Mouse (Mus musculus): ENCODE measurements around the gene Tmem268. TPM values are rescaled to one million over a fixed set of nuclear protein-coding genes. Genes with fewer than 3 reads are reported as not detected.

The Tmem268 gene
- total and polyA plus RNA-seq, 2 experiments from 2014 or later = 3.2 to 5.0 TPM

DNA sequence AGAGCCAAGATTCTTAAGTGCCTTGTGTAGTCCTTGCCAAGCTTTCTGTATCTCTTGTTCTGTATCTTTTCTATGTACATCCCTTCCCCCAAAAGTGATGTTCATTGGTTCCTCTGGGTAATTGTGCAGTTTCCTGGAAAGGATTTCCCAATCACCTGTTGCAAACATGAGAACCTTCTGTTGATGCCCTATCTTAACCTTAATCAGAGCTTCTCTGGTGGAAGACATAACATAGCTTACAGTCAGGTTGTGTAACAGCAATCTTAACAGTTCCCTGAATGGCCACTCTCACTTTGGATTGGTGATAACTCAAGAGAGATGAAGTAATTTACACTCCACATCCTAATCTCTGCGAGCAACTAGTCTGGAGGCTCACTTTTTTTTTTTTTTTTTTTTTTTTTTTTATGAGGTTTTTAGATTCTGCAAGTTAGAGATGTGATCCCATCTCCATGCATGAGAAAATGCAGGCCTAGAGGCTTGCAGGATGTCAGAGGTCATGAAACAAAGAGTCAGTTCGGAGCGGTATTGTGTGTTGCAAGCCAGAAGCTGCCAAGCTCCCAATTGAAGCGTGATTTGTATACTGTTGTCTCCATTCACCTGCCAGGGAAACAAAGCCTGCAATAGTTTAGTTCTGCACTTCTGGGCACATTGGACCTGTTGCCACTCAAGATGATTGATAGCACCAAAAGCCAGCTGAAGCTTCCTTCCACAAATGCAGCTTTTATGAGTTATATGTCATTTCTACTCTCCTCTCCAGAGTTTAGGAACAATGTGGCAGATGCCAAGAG is 4.6 kb upstream of the Tmem268 start:
- Histone ChIP-seq H3K9ac (replicated peaks; ENCODE audit: low read length, poor library complexity, severe bottlenecking) (no peak overlapping the region), H3K27me3 (ENCODE audit: insufficient read depth, low read length) (no peaks in the 10 kb centered on the region), H3K4me1 (ENCODE audit: insufficient read depth, low read length) (no peaks in the 10 kb centered on the region), H3K27ac (ENCODE audit: low read depth, low read length) (no peak overlapping the region), H3K4me2 (ENCODE audit: low read depth, low read length, poor library complexity, severe bottlenecking) (no peak overlapping the region), H3K36me3 (ENCODE audit: insufficient read depth, low read length) (peaks cover 24% of the 10 kb centered on the region), H3K9me3 (ENCODE audit: low read length) (no peaks in the 10 kb centered on the region), H3K4me3 (ENCODE audit: low read depth, low read length) (no peak overlapping the region)
- 35% methylated on average over 4 of the region's 4 CpGs for WGBS
- ATAC-seq (ENCODE audit: low FRiP score) (no peak), DNase-seq (ENCODE audit: low spot score) (no peak)
- no peak for TF ChIP-seq CTCF (IDR thresholded peaks at IDR 0.05)

DNA sequence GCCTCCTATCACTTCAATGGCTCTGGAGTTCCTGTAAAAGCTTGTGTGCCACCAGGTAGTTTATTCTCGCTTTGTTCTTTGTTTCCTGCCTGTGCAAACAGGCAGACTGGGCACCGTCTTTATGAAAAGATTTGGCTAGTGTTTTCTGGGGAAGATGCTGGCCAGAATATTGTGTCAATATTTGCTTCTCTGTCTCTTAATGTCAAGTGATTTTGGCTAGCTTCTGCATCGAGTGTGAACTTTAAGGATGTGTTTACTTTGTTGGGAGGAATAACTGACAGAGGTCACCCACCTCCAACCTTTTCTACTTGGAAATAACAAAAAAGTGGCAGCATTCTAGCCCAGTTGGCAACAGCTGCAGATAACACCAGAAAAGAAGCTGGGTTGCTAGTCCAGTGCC is 4.0 kb upstream of the Tmem268 start:
- 55% methylated on average over 3 of the region's 3 CpGs for WGBS
- Histone ChIP-seq H3K9ac (replicated peaks; ENCODE audit: low read length, poor library complexity, severe bottlenecking) (no peak overlapping the region), H3K4me1 (ENCODE audit: insufficient read depth, low read length) (0 out of 2 replicates have a peak, but pooled peaks cover 4% of the 10 kb centered on the region), H3K27me3 (ENCODE audit: insufficient read depth, low read length) (no peaks in the 10 kb centered on the region), H3K27ac (ENCODE audit: low read depth, low read length) (no peak overlapping the region), H3K36me3 (ENCODE audit: insufficient read depth, low read length) (peaks cover 21% of the 10 kb centered on the region), H3K4me2 (ENCODE audit: low read depth, low read length, poor library complexity, severe bottlenecking) (no peak overlapping the region), H3K9me3 (ENCODE audit: low read length) (no peaks in the 10 kb centered on the region), H3K4me3 (ENCODE audit: low read depth, low read length) (no peak overlapping the region)
- no peak for TF ChIP-seq CTCF (IDR thresholded peaks at IDR 0.05)
- ATAC-seq (ENCODE audit: low FRiP score) = no peak
- DNase-seq (ENCODE audit: low spot score) = no peak

DNA sequence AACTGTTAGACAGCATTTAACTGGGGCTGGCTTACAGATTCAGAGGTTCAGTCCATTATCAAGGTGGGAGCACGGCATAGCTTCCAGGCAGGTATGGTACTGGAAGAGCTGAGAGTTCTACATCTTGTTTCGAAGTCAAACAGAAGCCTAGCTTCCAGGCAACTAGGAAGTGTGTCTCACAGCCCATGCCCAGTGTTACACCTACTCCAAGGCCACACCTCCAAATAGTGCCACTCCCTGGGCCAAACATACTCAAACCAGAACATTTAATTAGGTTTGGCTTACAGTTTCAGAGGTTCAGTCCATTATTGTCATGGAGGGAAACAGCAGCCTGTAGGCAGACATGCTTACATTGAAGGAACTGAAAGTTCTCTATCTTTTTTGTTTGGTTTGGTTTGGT is 3.5 kb upstream of the Tmem268 start:
- H3K27ac ChIP-seq (ENCODE audit: low read depth, low read length) = no peak overlapping the region
- no peak overlapping the region for H3K9ac ChIP-seq (replicated peaks; ENCODE audit: low read length, poor library complexity, severe bottlenecking)
- DNase-seq (ENCODE audit: low spot score) (no peak), ATAC-seq (ENCODE audit: low FRiP score) (no peak)
- H3K4me1 ChIP-seq (ENCODE audit: insufficient read depth, low read length) = 0 out of 2 replicates have a peak, but pooled peaks cover 6% of the 10 kb centered on the region
- no peak for TF ChIP-seq CTCF (IDR thresholded peaks at IDR 0.05)
- H3K36me3 ChIP-seq (ENCODE audit: insufficient read depth, low read length) = peaks cover 19% of the 10 kb centered on the region
- WGBS = 95% methylated on average over 2 of the region's 2 CpGs
- H3K27me3 ChIP-seq (ENCODE audit: insufficient read depth, low read length) = no peaks in the 10 kb centered on the region
- H3K4me2 ChIP-seq (ENCODE audit: low read depth, low read length, poor library complexity, severe bottlenecking) = no peak overlapping the region
- H3K4me3 ChIP-seq (ENCODE audit: low read depth, low read length) = no peak overlapping the region
- no peaks in the 10 kb centered on the region for H3K9me3 ChIP-seq (ENCODE audit: low read length)

DNA sequence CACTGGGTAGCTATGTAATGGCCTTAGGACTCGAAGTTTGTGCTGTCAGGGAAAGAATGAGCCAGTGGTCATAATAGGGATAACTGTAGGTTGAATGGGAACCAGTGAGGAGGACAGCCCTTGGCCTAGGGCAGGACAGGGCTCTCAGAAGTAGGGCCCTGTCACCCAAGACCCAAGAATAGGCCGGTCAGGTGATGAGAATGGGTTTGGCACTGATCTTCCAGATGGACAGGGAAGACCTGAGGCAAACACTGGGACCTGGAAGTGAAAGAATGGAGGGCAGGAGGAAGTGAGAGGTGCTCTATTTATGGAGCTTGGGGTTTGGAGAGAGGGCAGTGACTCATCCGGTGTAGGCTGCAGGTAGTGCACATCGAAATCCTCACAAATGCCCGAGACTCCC is 1.9 kb upstream of the Tmem268 start:
- Histone ChIP-seq H3K4me2 (ENCODE audit: low read depth, low read length, poor library complexity, severe bottlenecking) (no peak overlapping the region), H3K36me3 (ENCODE audit: insufficient read depth, low read length) (peaks cover 8% of the 10 kb centered on the region), H3K27me3 (ENCODE audit: insufficient read depth, low read length) (no peaks in the 10 kb centered on the region), H3K4me3 (ENCODE audit: low read depth, low read length) (no peak overlapping the region), H3K9me3 (ENCODE audit: low read length) (no peaks in the 10 kb centered on the region), H3K27ac (ENCODE audit: low read depth, low read length) (no peak overlapping the region), H3K9ac (replicated peaks; ENCODE audit: low read length, poor library complexity, severe bottlenecking) (no peak overlapping the region), H3K4me1 (ENCODE audit: insufficient read depth, low read length) (0 out of 2 replicates have a peak, but pooled peaks cover 7% of the 10 kb centered on the region)
- no peak for TF ChIP-seq CTCF (IDR thresholded peaks at IDR 0.05)
- DNase-seq (ENCODE audit: low spot score) (no peak), ATAC-seq (ENCODE audit: low FRiP score) (no peak)
- WGBS = 62% methylated on average over 5 of the region's 5 CpGs

DNA sequence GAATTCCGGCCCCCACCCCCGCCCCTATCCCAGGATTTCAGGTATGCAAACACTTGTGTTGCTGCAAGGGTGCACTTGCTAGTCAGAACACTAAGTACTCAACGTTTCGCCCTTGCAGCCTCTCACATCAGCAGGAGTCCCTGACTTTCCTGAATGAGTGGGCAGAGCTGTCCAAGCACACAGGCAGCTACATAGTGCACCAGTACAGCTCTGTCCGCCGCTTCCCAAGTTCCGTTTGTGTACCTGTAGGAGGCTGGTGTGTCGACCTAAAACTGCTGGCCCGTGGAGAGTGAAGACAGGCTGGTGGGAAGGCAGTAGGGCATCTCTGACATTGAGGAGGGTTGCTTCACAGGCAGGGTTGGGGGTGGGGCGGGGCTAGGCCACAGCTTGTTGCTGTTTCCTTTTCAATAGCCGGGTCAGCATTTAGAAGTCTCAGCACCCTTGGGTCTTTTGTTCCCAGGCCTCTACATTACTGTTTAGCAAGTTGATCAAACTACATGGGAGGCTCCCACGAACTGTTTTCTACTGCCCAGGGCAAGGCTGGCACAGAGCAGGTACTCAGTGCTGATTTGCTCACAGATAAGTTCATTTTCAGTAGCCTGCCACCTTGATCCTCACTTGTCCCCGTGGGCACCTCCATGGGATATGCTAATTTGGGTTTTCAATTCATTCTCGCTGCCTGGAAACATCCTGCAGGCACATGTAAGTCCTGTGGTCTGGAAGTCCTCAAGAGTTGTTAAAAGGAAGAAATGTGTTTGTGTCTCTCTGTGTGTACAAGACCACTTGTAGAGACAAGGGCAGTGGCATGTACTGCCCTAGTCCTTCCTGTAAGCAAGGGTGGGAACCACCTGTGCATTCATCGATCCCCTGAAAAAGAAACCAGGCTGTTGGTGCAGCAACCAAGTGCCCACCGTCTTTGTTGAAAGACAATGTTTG is 1.2 kb upstream of the Tmem268 start:
- no peak overlapping the region for H3K9ac ChIP-seq (replicated peaks; ENCODE audit: low read length, poor library complexity, severe bottlenecking)
- no peak for TF ChIP-seq CTCF (IDR thresholded peaks at IDR 0.05)
- 0 out of 2 replicates have a peak, but pooled peaks cover 7% of the 10 kb centered on the region for H3K4me1 ChIP-seq (ENCODE audit: insufficient read depth, low read length)
- 24% methylated on average over 16 of the region's 16 CpGs for WGBS
- H3K36me3 ChIP-seq (ENCODE audit: insufficient read depth, low read length) = peaks cover under 1% of the 10 kb centered on the region; the same call in 1 of the 2 replicates
- peak overlapping the region; percentile 94; the same call in 1 of the 2 replicates for H3K4me2 ChIP-seq (ENCODE audit: low read depth, low read length, poor library complexity, severe bottlenecking)
- no peaks in the 10 kb centered on the region for H3K27me3 ChIP-seq (ENCODE audit: insufficient read depth, low read length)
- H3K4me3 ChIP-seq (ENCODE audit: low read depth, low read length) = no peak overlapping the region
- ATAC-seq (ENCODE audit: low FRiP score) = no peak
- no peak for DNase-seq (ENCODE audit: low spot score)
- no peaks in the 10 kb centered on the region for H3K9me3 ChIP-seq (ENCODE audit: low read length)
- no peak overlapping the region for H3K27ac ChIP-seq (ENCODE audit: low read depth, low read length)
